Mouse (Mus musculus) olfactory bulb, adult 2 months (tissue): ENCODE measurements around the gene Myo9b. TPM values are rescaled to one million over a fixed set of nuclear protein-coding genes. Genes with fewer than 3 reads are reported as not detected.
"Not testable (repeated sequence)": the region's sequence is repeated elsewhere in the genome, so short reads cannot be mapped to it uniquely, and the experiment has no call there.

Source experiments
- H3K27ac ChIP-seq: fragments of 200-500 bp; 2 replicates; pipeline ENCODE4 v1.5.1; 2012; ENCODE audit warnings: low read depth, low read length; ENCODE audit not compliant: insufficient read depth
- H3K4me1 ChIP-seq: fragments of 200-500 bp; 2 replicates; pipeline ENCODE4 v1.6.1; 2012; ENCODE audit warnings: low read length; ENCODE audit not compliant: control insufficient read depth, insufficient read depth
- H3K4me3 ChIP-seq: fragments of 200-500 bp; 2 replicates; pipeline ENCODE4 v1.5.1; 2012; ENCODE audit warnings: mild to moderate bottlenecking, low read depth, low read length, moderate library complexity; ENCODE audit not compliant: insufficient read depth
- CTCF ChIP-seq: fragments of 200-500 bp; IDR thresholded peaks from 2 replicates; pipeline ENCODE4 v1.5.1; 2012; ENCODE audit warnings: low read depth, mild to moderate bottlenecking, low read length, moderate library complexity; ENCODE audit not compliant: insufficient read depth
- POLR2A ChIP-seq: fragments of 200-500 bp; IDR thresholded peaks from 2 replicates; pipeline ENCODE4 v1.6.1; 2012; ENCODE audit warnings: mild to moderate bottlenecking, low read depth, low read length, moderate library complexity; ENCODE audit not compliant: insufficient read depth
- WGBS: fragments of 180-500 bp; shearing (Covaris S2); methylation state at CpG from one replicate; pipeline ENCODE4 v1.1.7; 2018; 5-methylcytosine and 5-hydroxymethylcytosine counted together
- polyA plus RNA-seq: library from polyadenylated mRNA; stranded (reverse); fragments of >200 nt; gene quantifications from 2 replicates; pipeline ENCODE4 v1.2.4, GENCODE M21; 2012; ENCODE audit warnings: low replicate concordance; ENCODE audit not compliant: missing spikeins, insufficient read depth, insufficient read length

Myo9b gene
- polyA plus RNA-seq, 1 experiment = 390 TPM

- TF ChIP-seq CTCF (no peak), POLR2A (no peak)
- under 1% methylated on average over 14 of the region's 14 CpGs for whole genome bisulfite sequencing
- Histone ChIP-seq H3K27ac (0 out of 2 replicates have a peak overlapping the region, but pooled peaks have one; percentile 4), H3K4me3 (peak overlapping the region; percentile 76), H3K4me1 (peaks cover 20% of the 10 kb centered on the region)
These were observed 617 bp downstream of the Myo9b start for GRCm38 (mm10) chr8:71273151-71273510.

DNA sequence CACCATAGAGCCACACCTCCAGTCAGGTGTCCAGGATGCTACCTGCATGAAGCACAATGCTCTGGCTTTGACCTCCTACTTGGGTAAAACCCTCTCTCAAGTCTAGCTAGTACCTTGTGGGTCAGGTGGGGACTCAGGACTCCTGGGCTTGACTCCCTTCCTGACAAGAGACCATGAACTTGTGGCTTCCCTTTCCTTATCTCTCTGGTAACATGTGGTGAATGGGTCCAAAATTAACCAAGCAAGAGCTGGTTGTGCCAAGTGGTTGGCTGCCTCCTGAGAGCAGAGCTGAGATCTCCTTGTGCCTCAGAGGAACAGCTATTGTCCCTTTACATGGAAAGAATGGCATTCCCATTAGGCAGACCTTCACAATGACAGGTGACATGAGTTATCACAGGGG is 2.0 kb downstream of the Myo9b start:
- H3K4me3 ChIP-seq = no peak overlapping the region
- TF ChIP-seq CTCF = no peak
- no peak for TF ChIP-seq POLR2A
- H3K27ac ChIP-seq = no peak overlapping the region
- H3K4me1 ChIP-seq = peaks cover 20% of the 10 kb centered on the region

DNA sequence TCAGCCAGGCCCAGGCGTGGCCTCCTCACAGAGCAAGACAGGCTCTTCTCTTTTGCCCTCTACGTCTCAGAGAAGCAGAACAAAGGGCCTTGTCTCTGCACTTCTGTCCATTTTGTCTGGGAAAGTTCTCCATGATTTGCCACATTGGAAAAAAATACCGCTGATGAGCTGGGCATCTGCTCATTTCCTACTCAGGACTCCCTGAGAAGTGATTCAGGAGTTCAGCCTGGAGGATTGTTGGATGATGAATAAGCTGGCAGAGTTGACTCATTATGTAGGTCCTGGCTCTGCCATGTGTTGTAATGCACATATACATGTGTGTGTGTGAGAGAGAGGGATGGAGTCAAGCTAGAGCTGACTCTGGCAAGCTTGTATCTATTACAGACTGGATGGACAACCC is 3.7 kb downstream of the Myo9b start:
- H3K27ac ChIP-seq = no peak overlapping the region
- 74% methylated on average over 3 of the region's 3 CpGs for WGBS

DNA sequence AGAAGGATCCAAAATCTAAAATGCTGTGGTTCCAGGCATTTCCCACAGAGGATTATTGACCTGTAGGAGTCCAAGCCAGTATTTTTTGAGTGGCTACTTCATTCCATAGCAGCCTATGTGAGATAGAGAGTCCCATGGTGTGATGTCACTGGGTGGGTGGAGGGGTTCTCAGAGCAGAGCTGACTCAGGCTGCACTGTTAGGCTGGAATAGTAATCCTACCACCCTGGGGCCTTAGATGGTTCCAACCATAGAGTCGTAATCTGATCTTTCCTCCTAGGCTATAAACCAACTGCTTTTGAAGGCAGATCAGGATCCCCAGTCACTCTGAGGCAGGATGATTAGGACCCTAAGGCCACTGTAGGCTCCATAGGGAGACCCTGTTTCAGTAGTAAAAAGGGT is 6.9 kb downstream of the Myo9b start:
- not testable (repeated sequence) for H3K4me3 ChIP-seq
- H3K4me1 ChIP-seq = peaks cover 22% of the 10 kb centered on the region
- WGBS = 74% methylated on average over 1 of the region's 1 CpGs

More for the DNA sequence above, 3.7 kb downstream of the Myo9b start:
- no peak overlapping the region for H3K4me3 ChIP-seq
- no peak for TF ChIP-seq POLR2A
- H3K4me1 ChIP-seq = peaks cover 23% of the 10 kb centered on the region

DNA sequence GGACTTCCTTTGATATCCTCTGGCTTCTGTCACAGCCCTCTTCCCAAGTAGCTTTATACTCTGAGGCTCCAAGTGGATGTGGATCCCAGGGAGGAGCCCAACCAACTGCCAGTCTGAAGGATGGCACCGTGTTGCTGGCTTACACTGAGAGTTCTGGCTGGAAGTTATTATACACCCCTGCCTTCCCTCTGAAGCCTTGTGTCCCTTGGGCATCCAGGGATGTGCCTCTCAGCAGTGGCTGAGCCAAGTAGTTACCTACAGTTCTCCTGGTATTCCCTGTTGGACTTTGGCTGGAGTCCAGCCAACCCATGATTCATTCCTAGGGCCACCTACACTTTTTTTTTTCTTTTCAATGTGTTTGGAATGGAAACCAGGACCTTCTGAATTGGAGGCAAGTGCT is 9.2 kb downstream of the Myo9b start:
- H3K4me1 ChIP-seq = peaks cover 14% of the 10 kb centered on the region
- 22% methylated on average over 1 of the region's 1 CpGs for WGBS
- H3K4me3 ChIP-seq, H3K27ac ChIP-seq: not testable (repeated sequence)

More for the DNA sequence above, 6.9 kb downstream of the Myo9b start:
- H3K27ac ChIP-seq = not testable (repeated sequence)

DNA sequence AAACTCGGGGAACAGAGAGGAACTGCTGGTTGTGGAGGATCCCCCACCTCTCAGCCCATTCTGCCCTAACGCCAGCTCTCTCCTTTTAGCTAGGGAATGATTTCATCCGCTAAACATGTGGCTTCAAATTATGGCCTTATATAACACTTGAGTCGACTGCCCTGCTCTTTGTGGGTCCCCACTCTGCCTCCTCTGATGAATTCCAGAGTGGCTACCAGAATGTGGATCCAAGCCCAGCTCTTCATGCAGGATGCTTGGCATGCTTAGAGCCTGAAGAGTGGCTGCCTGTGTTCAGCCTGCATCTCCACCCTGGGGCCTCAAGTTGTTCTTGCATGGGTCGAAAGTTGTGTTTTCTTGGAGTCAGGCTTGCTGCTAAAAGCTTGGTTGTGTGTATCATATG is 10.1 kb downstream of the Myo9b start:
- 31% methylated on average over 5 of the region's 5 CpGs for WGBS
- Histone ChIP-seq H3K27ac (no peak overlapping the region), H3K4me3 (no peak overlapping the region), H3K4me1 (peaks cover 14% of the 10 kb centered on the region)
- TF ChIP-seq POLR2A (no peak), CTCF (no peak)

DNA sequence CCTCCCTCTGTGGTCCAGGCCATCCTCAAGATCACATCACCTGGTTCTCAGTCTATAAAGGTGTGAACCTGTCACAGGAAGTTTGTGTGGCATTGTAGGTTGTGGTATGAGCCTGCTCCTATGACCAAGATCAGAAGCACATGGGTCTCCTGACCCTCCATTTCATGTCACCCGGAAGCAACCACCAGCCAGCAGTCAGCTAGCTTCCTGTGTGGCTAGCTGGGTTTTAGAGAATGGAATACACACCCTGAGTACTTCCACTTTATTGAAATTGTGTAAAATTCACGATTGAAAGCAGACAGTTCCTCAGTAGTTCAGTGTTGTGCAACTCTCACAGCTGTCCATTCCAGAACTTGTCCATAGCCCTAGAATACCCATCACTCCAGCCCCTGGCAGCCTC is 13.7 kb downstream of the Myo9b start:
- 78% methylated on average over 2 of the region's 2 CpGs for WGBS
- not testable (repeated sequence) for H3K4me3 ChIP-seq, H3K27ac ChIP-seq
- peaks cover 19% of the 10 kb centered on the region for H3K4me1 ChIP-seq

DNA sequence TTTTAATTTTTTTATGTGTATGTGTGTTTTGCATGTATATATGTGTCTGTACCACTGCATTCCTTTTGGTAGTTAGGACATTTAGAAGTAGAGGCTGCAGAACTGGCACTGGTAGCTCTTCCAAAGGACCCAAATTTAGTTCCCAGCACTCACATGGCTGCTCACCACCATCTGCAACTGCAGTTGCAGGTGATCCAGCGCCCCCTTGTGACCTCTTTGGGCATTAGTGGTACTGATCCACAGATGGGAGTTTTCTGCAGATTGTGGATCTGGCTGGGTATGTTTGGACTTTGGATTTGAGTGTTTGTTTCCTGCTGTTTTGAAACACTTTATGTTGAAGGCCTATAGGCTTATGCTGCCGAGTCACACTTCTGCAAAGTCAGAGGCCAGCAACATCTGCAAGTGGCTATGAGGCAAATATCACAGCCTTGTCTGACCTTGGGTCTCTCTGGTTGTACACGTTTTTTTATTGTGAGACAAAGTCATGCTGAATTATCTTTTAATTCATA is 16.0 kb downstream of the Myo9b start:
- TF ChIP-seq POLR2A = no peak
- no peak for TF ChIP-seq CTCF
- 69% methylated on average over 3 of the region's 3 CpGs for WGBS

GRCm38 (mm10) chr8:71289098-71289497 is 16.6 kb downstream of the Myo9b start:
- WGBS = 61% methylated on average over 7 of the region's 7 CpGs
- Histone ChIP-seq H3K27ac (no peak overlapping the region), H3K4me3 (no peak overlapping the region), H3K4me1 (peaks cover 9% of the 10 kb centered on the region)
- no peak for TF ChIP-seq POLR2A
- TF ChIP-seq CTCF = no peak

More for the DNA sequence above, 16.0 kb downstream of the Myo9b start:
- peaks cover 9% of the 10 kb centered on the region for H3K4me1 ChIP-seq
- no peak overlapping the region for H3K27ac ChIP-seq
- no peak overlapping the region for H3K4me3 ChIP-seq

DNA sequence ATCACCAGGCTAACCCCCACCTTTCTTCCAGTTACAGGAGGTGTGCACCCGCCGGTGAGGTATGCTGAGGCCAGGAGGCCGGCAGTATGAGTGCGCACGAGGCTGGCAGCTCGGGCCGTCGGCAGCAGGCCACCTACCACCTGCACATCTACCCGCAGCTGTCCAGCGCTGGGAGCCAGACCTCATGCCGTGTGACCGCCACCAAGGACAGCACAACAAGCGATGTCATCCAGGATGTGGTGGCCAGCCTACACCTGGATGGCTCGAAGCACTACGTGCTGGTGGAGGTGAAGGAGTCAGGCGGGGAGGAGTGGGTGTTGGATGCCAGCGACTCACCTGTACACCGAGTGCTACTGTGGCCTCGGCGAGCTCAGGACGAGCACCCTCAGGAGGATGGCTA is 17.7 kb downstream of the Myo9b start:
- TF ChIP-seq POLR2A = no peak
- no peak for TF ChIP-seq CTCF
- no peak overlapping the region for H3K27ac ChIP-seq
- WGBS = 96% methylated on average over 21 of the region's 21 CpGs
- peaks cover 7% of the 10 kb centered on the region; the same call in 1 of the 2 replicates for H3K4me1 ChIP-seq
- no peak overlapping the region for H3K4me3 ChIP-seq
